ENCODE assay signal across 8 mouse cellular contexts in genomic region chr4:136431376-136431693, GRCm38 (mm10). TPM values are rescaled to one million over a fixed set of nuclear protein-coding genes. Genes with fewer than 3 reads are reported as not detected.
DNase-seq lines count a peak whose midpoint lies in the region; ATAC-seq and TF ChIP-seq lines count a peak whose summit lies in the region.

No protein-coding gene starts in this region.

- H3K27ac ChIP-seq in forebrain, embryonic 12.5 days = no peak overlapping the region
- peak overlapping the region; percentile 66; the same call in 1 of the 2 replicates for H3K27ac ChIP-seq in limb, embryonic 10.5 days
- H3K27ac ChIP-seq in midbrain, embryonic 16.5 days (ENCODE audit: low read length) = no peak overlapping the region

- WGBS in forebrain, embryonic 12.5 days = 3% methylated on average over 3 of the region's 3 CpGs
- WGBS in limb, embryonic 10.5 days = 2% methylated on average over 3 of the region's 3 CpGs
- WGBS in midbrain, embryonic 16.5 days = 3% methylated on average over 3 of the region's 3 CpGs

- peak; percentile 74 for TF ChIP-seq CTCF in brain, embryonic 14.5 days (IDR thresholded peaks at IDR 0.05; ENCODE audit: borderline replicate concordance, extremely low read depth, insufficient read depth, insufficient read length)

- H3K9ac ChIP-seq in forebrain, embryonic 12.5 days = no peak overlapping the region
- H3K9ac ChIP-seq in midbrain, embryonic 16.5 days (ENCODE audit: low read depth, low read length) = 0 out of 2 replicates have a peak overlapping the region, but pooled peaks have one; percentile 16

- H3K9me3 ChIP-seq in forebrain, embryonic 12.5 days = no peaks in the 10 kb centered on the region
- H3K9me3 ChIP-seq in limb, embryonic 10.5 days (replicated peaks) = no peaks in the 10 kb centered on the region
- H3K9me3 ChIP-seq in midbrain, embryonic 16.5 days (replicated peaks; ENCODE audit: control insufficient read depth, low read length, poor library complexity, severe bottlenecking) = no peaks in the 10 kb centered on the region

- no peak overlapping the region for H3K4me3 ChIP-seq in forebrain, embryonic 12.5 days (replicated peaks)
- H3K4me3 ChIP-seq in limb, embryonic 10.5 days = no peak overlapping the region
- no peak overlapping the region for H3K4me3 ChIP-seq in midbrain, embryonic 16.5 days (ENCODE audit: low read depth, low read length)

- H3K27me3 ChIP-seq in forebrain, embryonic 12.5 days = peaks cover 18% of the 10 kb centered on the region; the same call in 1 of the 2 replicates
- peaks cover 19% of the 10 kb centered on the region for H3K27me3 ChIP-seq in limb, embryonic 10.5 days (ENCODE audit: low read depth, poor library complexity, severe bottlenecking)
- no peaks in the 10 kb centered on the region for H3K27me3 ChIP-seq in midbrain, embryonic 16.5 days (ENCODE audit: control insufficient read depth, insufficient read depth, low read depth, low read length)

- no peak for TF ChIP-seq POLR2A in brain, embryonic 14.5 days (IDR thresholded peaks at IDR 0.05; ENCODE audit: borderline replicate concordance, extremely low read depth, insufficient read depth, insufficient read length, poor library complexity, severe bottlenecking)

- 0 out of 2 replicates have a peak overlapping the region, but pooled peaks have one; percentile 8 for H3K4me2 ChIP-seq in forebrain, embryonic 12.5 days
- no peak overlapping the region for H3K4me2 ChIP-seq in midbrain, embryonic 16.5 days (ENCODE audit: low read length)

- H3K36me3 ChIP-seq in forebrain, embryonic 12.5 days (replicated peaks) = no peaks in the 10 kb centered on the region
- no peaks in the 10 kb centered on the region for H3K36me3 ChIP-seq in limb, embryonic 10.5 days
- H3K36me3 ChIP-seq in midbrain, embryonic 16.5 days (ENCODE audit: control insufficient read depth, insufficient read depth, low read length) = no peaks in the 10 kb centered on the region

- DNase-seq in urinary bladder, postnatal 14 days (ENCODE audit: low spot score) = peak; percentile 73
- no peak for DNase-seq in urinary bladder, adult 18-20 months (ENCODE audit: low spot score in 2 of 2)
- peak; percentile 81 for DNase-seq in brain, embryonic 14.5 days (ENCODE audit: low read depth)
- DNase-seq in induced T-regulatory cell, adult 2 months (ENCODE audit: low read depth) = peak; percentile 67
- peak; percentile 76 for DNase-seq in limb, embryonic 10.5 days (ENCODE audit: low spot score)
- peak; percentile 41 for DNase-seq in yolk sac, embryonic 10.5 days (ENCODE audit: low spot score)

- ATAC-seq in forebrain, embryonic 12.5 days (ENCODE audit: low FRiP score) = 0 out of 2 replicates have a peak, but pooled peaks have one; percentile 27
- ATAC-seq in midbrain, embryonic 16.5 days = no peak

- peaks cover 15% of the 10 kb centered on the region for H3K4me1 ChIP-seq in forebrain, embryonic 12.5 days
- peaks cover 13% of the 10 kb centered on the region for H3K4me1 ChIP-seq in limb, embryonic 10.5 days
- peaks cover 5% of the 10 kb centered on the region; the same call in 1 of the 2 replicates for H3K4me1 ChIP-seq in midbrain, embryonic 16.5 days (ENCODE audit: control insufficient read depth, insufficient read depth, low read length)

RNA-seq across cellular contexts. Expression of gene Htr1d, which starts 8.0 kb away (rescaled TPM):
- polyA plus RNA-seq in brain, embryonic 14.5 days (2012; rRNA removed) = 0.15 and 0.45 TPM in 2 replicates
- 0.23 and 0.59 TPM in 2 replicates for polyA plus RNA-seq in forebrain, embryonic 12.5 days (2016; fragmentation: Nextera tagmentation; extraction: Ambion mirVana)
- 0.30 TPM in 1 of 2 replicates, not detected in the other for polyA plus RNA-seq in limb, embryonic 10.5 days (2016; fragmentation: Nextera tagmentation; extraction: Ambion mirVana)
- polyA plus RNA-seq in midbrain, embryonic 16.5 days (2015; fragmentation: Nextera tagmentation; extraction: Ambion mirVana) = 2.8 TPM in 2 replicates

RNA-seq across cellular contexts. Expression of gene 6030445D17Rik, which starts 30.7 kb away (rescaled TPM):
- 0.16 and 0.18 TPM in 2 replicates for polyA plus RNA-seq in brain, embryonic 14.5 days (2012; rRNA removed)
- 0.18 TPM in 1 of 2 replicates, not detected in the other for polyA plus RNA-seq in forebrain, embryonic 12.5 days (2016; fragmentation: Nextera tagmentation; extraction: Ambion mirVana)
- 0.11 and 0.16 TPM in 2 replicates for polyA plus RNA-seq in limb, embryonic 10.5 days (2016; fragmentation: Nextera tagmentation; extraction: Ambion mirVana)
- polyA plus RNA-seq in midbrain, embryonic 16.5 days (2015; fragmentation: Nextera tagmentation; extraction: Ambion mirVana) = 0.14 and 0.20 TPM in 2 replicates

RNA-seq across cellular contexts. Expression of gene Luzp1, which starts 38.2 kb away (rescaled TPM):
- polyA plus RNA-seq in brain, embryonic 14.5 days (2012; rRNA removed) = 12.8 and 15.0 TPM in 2 replicates
- polyA plus RNA-seq in forebrain, embryonic 12.5 days (2016; fragmentation: Nextera tagmentation; extraction: Ambion mirVana) = 83.6 and 101 TPM in 2 replicates
- polyA plus RNA-seq in limb, embryonic 10.5 days (2016; fragmentation: Nextera tagmentation; extraction: Ambion mirVana) = 151 and 152 TPM in 2 replicates
- polyA plus RNA-seq in midbrain, embryonic 16.5 days (2015; fragmentation: Nextera tagmentation; extraction: Ambion mirVana) = 40.8 and 46.7 TPM in 2 replicates

Comparison
In these comparisons a context has a peak if more than half of its experiments do, and no peak if none do; other contexts are left out.
1. DNase-seq: peak in urinary bladder, postnatal 14 days (single experiment), brain, embryonic 14.5 days (single experiment), induced T-regulatory cell, adult 2 months (single experiment), limb, embryonic 10.5 days (single experiment) and yolk sac, embryonic 10.5 days (single experiment); none in urinary bladder, adult 18-20 months (0 of 2).